Mouse (Mus musculus) hindbrain, postnatal 0 days (tissue): ENCODE data around the gene Trpc6. TPM values are rescaled to one million over a fixed set of nuclear protein-coding genes. Genes with fewer than 3 reads are reported as not detected.

Source experiments
- ATAC-seq: fragments of 200-750 bp; cut with Nextera tagmentation; 2 replicates; pipeline ENCODE4 v1.8.0; 2017; ENCODE audit warnings: mild to moderate bottlenecking, moderate TSS enrichment, moderate library complexity
- DNase-seq: peaks from one replicate; pipeline ENCODE4 v3.0.0-alpha.2; 2015; ENCODE audit warnings: low spot score
- H3K27ac ChIP-seq: fragments of 300-500 bp; sonication (generic); 2 replicates; pipeline ENCODE4 v1.5.1; 2014; ENCODE audit warnings: mild to moderate bottlenecking
- H3K27me3 ChIP-seq: fragments of 300-500 bp; sonication (generic); 2 replicates; pipeline ENCODE4 v1.6.1; 2014; ENCODE audit warnings: low read length, mixed read lengths; ENCODE audit not compliant: insufficient read depth
- H3K36me3 ChIP-seq: fragments of 300-500 bp; sonication (generic); 2 replicates; pipeline ENCODE4 v1.6.1; 2014; ENCODE audit warnings: low read length, mixed read lengths; ENCODE audit not compliant: insufficient read depth
- H3K4me1 ChIP-seq: fragments of 300-500 bp; sonication (generic); 2 replicates; pipeline ENCODE4 v1.6.1; 2014; ENCODE audit warnings: antibody characterized with exemption, low read length, mixed read lengths; ENCODE audit not compliant: insufficient read depth
- H3K4me2 ChIP-seq: fragments of 300-500 bp; sonication (generic); 2 replicates; pipeline ENCODE4 v1.6.1; 2014; ENCODE audit warnings: low read depth, mild to moderate bottlenecking, low read length, moderate library complexity, mixed read lengths
- H3K4me3 ChIP-seq: fragments of 300-500 bp; sonication (generic); 2 replicates; pipeline ENCODE4 v1.5.1; 2014; ENCODE audit warnings: low read length
- H3K9ac ChIP-seq: fragments of 300-500 bp; sonication (generic); replicated peaks from 2 replicates; pipeline ENCODE4 v1.6.1; 2014; ENCODE audit warnings: mild to moderate bottlenecking, low read length, moderate library complexity, mixed read lengths
- H3K9me3 ChIP-seq: fragments of 300-500 bp; sonication (generic); 2 replicates; pipeline ENCODE4 v1.6.1; 2016; ENCODE audit warnings: low read length, mixed read lengths
- CTCF ChIP-seq: IDR thresholded peaks from 2 replicates; pipeline ENCODE4 v1.5.1; 2016; ENCODE audit warnings: antibody characterized with exemption, control low read depth, low read depth
- WGBS: fragments of 180-500 bp; shearing (Covaris S2); extraction: QIAGEN DNeasy Blood & Tissue Kit; methylation state at CpG from one replicate; pipeline ENCODE4 v1.1.7; 2014; 5-methylcytosine and 5-hydroxymethylcytosine counted together
- polyA plus RNA-seq: library from polyadenylated mRNA; unstranded; fragments of >200 nt; fragmentation: Nextera tagmentation; extraction: Ambion mirVana; gene quantifications from 2 replicates; pipeline ENCODE4 v1.2.1, GENCODE M21; 2015
- total RNA-seq: library from RNA; depleted of rRNA; stranded (reverse); fragments of >200 nt; gene quantifications from 2 replicates; pipeline ENCODE4 v1.2.3, GENCODE M21; 2014

The Trpc6 gene
- total and polyA plus RNA-seq, 2 experiments from 2014 or later, result 0.51 to 1.7 TPM

DNA sequence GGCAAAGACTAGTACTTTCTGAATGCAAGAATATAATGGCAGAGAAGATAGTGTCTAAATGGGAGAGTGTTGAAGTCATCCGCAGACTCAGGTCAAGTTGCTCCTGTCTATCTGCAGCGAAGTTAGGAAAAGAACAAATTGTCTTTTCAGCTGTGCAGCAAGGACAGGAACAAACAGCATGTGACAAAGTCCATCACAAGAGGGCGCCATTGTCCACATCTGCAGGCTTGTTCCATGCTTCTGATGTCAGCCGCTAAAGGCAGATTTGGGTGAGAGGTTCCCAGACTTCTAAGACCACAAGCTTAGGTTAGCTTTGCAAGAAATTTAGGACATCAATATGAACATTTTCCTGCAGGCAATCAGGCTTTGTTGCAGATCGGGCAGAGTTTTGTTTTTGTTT, 156.7 kb downstream of the Trpc6 start:
- no peak overlapping the region for H3K4me2 ChIP-seq
- H3K9ac ChIP-seq, result no peak overlapping the region
- H3K27me3 ChIP-seq, result no peaks in the 10 kb centered on the region
- peak; percentile 98 for TF ChIP-seq CTCF
- no peaks in the 10 kb centered on the region for H3K4me1 ChIP-seq
- H3K4me3 ChIP-seq, result no peak overlapping the region
- DNase-seq (peak; percentile 94), ATAC-seq (peak; percentile 89)
- H3K27ac ChIP-seq, result no peak overlapping the region
- no peaks in the 10 kb centered on the region for H3K9me3 ChIP-seq
- H3K36me3 ChIP-seq, result no peaks in the 10 kb centered on the region
- 31% methylated on average over 5 of the region's 5 CpGs for WGBS

DNA sequence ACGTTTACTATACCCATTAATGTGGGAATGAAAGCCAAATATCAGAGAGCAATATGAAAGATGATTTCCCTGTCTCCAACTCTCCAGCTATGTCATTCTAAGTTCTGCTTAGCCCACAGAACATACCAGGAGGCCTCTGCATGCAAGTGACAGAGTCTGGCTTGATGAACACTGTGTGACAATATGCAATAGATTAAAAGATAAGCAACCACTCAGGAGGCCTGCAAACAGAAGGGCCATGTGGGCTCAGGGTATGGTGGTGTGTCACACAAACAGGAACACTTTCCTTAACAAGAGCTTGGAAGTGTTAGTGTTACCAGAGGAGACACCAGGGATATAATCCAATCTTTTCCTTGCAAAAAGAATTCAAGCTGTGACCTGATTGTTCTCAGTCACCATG, 159.6 kb downstream of the Trpc6 start:
- H3K9me3 ChIP-seq, result no peaks in the 10 kb centered on the region
- H3K9ac ChIP-seq, result no peak overlapping the region
- TF ChIP-seq CTCF, result no peak
- H3K4me3 ChIP-seq, result no peak overlapping the region
- no peaks in the 10 kb centered on the region for H3K36me3 ChIP-seq
- ATAC-seq (no peak), DNase-seq (no peak)
- no peak overlapping the region for H3K27ac ChIP-seq
- H3K27me3 ChIP-seq, result no peaks in the 10 kb centered on the region
- H3K4me2 ChIP-seq, result no peak overlapping the region
- 76% methylated on average over 1 of the region's 1 CpGs for WGBS
- no peaks in the 10 kb centered on the region for H3K4me1 ChIP-seq

DNA sequence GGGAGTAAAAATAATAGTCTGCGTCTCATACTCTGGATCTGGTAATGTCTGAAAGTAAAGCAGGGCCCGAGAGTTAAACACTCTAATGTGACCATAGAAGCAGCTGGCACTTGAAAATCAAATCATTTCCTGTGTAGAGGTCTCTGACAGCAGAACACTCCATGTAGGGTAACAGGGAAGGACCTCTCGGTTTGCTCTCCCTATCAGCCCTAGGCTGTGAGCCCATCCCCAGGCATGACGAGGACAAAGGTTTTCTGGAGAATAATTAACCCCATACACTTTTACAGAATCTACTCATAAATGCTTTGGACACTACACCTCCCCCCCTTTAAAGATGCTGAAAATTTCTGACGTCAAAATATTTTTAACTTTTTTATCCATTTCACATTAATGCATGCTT, 160.0 kb downstream of the Trpc6 start:
- no peaks in the 10 kb centered on the region for H3K9me3 ChIP-seq
- H3K36me3 ChIP-seq, result no peaks in the 10 kb centered on the region
- no peak overlapping the region for H3K4me3 ChIP-seq
- H3K27ac ChIP-seq, result no peak overlapping the region
- no peak overlapping the region for H3K4me2 ChIP-seq
- ATAC-seq (no peak), DNase-seq (no peak)
- TF ChIP-seq CTCF, result no peak
- no peak overlapping the region for H3K9ac ChIP-seq
- 69% methylated on average over 5 of the region's 5 CpGs for WGBS
- no peaks in the 10 kb centered on the region for H3K27me3 ChIP-seq
- H3K4me1 ChIP-seq, result no peaks in the 10 kb centered on the region

DNA sequence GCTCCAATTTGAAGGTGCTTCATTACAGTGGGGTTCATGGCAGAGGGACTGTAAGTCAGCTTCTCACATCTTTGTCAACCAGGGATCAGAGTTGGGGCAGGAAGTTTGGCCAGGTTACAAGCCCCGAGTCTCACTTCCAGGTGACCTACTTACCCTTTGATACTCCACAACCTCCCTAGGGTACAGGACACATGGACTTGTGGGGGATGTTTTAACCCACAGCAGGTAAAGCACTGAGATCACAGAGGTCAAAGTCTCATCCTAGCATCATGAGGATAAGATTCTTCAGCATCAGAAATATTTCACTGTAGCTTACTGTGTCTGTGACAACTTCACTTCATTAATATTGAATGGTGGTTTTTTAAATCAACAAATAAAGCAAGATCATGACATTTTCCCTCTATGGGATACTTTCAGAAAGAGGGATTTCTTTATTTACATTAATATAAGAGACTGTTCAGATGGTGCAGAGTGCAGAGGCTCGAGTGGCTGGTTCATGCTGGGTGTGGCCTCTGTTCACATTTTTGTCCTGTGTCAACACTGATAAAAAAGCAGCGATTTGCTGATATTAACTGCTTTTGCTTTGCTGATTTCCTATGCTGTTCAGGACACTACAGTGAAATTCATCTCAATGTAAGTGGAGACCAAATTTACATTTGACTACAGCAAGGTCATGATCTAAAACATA, 166.3 kb downstream of the Trpc6 start:
- no peak overlapping the region for H3K27ac ChIP-seq
- no peak overlapping the region for H3K4me2 ChIP-seq
- 78% methylated on average over 3 of the region's 3 CpGs for WGBS
- no peak for TF ChIP-seq CTCF
- no peaks in the 10 kb centered on the region for H3K9me3 ChIP-seq
- H3K27me3 ChIP-seq, result no peaks in the 10 kb centered on the region
- no peak for DNase-seq
- H3K4me3 ChIP-seq, result no peak overlapping the region
- no peaks in the 10 kb centered on the region for H3K4me1 ChIP-seq
- H3K9ac ChIP-seq, result no peak overlapping the region
- ATAC-seq, result no peak
- H3K36me3 ChIP-seq, result no peaks in the 10 kb centered on the region

DNA sequence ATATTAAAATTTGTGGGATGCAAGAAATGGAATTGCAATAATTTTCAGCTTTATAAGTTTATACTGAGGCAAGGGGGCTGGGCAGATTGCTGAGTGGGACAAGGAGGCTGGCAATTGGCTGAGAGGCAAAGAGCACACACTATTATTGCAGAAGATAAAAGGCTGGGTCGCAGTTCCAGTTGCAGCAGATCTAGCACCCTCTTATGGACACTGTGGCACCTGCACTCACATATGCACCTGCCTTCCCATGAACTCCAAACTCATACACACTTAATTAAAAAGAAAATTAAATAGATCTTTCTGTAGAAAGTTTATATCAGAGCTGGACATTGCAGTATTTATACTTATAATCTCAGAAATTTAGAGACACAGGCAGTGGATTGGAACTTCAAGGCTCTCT, 175.1 kb downstream of the Trpc6 start:
- Histone ChIP-seq H3K9ac (no peak overlapping the region), H3K4me3 (no peak overlapping the region), H3K36me3 (no peaks in the 10 kb centered on the region), H3K27ac (no peak overlapping the region), H3K4me1 (no peaks in the 10 kb centered on the region), H3K4me2 (no peak overlapping the region), H3K27me3 (no peaks in the 10 kb centered on the region), H3K9me3 (no peaks in the 10 kb centered on the region)
- DNase-seq, result no peak
- TF ChIP-seq CTCF, result peak; percentile 28; the same call in 1 of the 2 replicates
- WGBS, result 77% methylated on average over 1 of the region's 1 CpGs
- ATAC-seq, result no peak

DNA sequence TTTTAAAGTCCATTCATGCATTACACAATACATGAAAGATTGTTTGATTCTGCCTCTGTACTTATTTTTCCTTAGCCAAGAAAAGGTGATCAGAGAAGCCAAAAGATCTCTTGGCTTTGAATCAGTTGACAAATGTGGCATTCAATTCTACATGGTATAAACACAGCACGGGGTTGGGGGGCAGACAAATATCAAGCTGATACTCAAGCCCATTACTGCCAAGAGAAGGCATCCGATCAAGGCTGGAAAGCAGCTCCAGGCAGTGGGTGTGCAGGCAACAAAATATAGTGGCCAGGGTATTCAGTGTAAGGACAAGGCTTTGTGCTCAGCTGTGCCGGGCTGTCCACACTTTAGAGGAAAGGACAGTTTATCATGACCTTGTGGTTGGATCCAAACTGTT, 185.1 kb downstream of the Trpc6 start:
- WGBS, result 62% methylated on average over 3 of the region's 3 CpGs

More for the DNA sequence above, 185.1 kb downstream of the Trpc6 start:
- no peaks in the 10 kb centered on the region for H3K27me3 ChIP-seq
- H3K4me2 ChIP-seq, result no peak overlapping the region
- no peak overlapping the region for H3K27ac ChIP-seq
- H3K4me3 ChIP-seq, result no peak overlapping the region
- no peak for ATAC-seq
- H3K9me3 ChIP-seq, result no peaks in the 10 kb centered on the region
- H3K36me3 ChIP-seq, result no peaks in the 10 kb centered on the region
- DNase-seq, result no peak
- no peaks in the 10 kb centered on the region for H3K4me1 ChIP-seq
- H3K9ac ChIP-seq, result no peak overlapping the region
- TF ChIP-seq CTCF, result no peak
